Mouse (Mus musculus): Measurements from ENCODE around the gene Aldh5a1. TPM values are rescaled to one million over a fixed set of nuclear protein-coding genes. Genes with fewer than 3 reads are reported as not detected.
"Not testable (repeated sequence)": the region's sequence is repeated elsewhere in the genome, so short reads cannot be mapped to it uniquely, and the experiment has no call there.

Gene Aldh5a1
- 24.8 and 27.7 TPM in 2 replicates for total RNA-seq (2014; rRNA removed; ENCODE audit: low replicate concordance)
- polyA plus RNA-seq (2015; fragmentation: Nextera tagmentation; extraction: Ambion mirVana): 11.2 and 11.6 TPM in 2 replicates

GRCm38 (mm10) chr13:24937108-24937838 lies at the start of gene Aldh5a1:
Gene Aldh5a1, minus strand, starts transcription at chr13:24937661.
- H3K4me3 ChIP-seq (ENCODE audit: low read depth, low read length): peak within 1 kb of the TSS; percentile 91
- peak within 1 kb of the TSS; percentile 75 for H3K27ac ChIP-seq (ENCODE audit: low read depth)
- H3K9ac ChIP-seq (replicated peaks; ENCODE audit: low read depth, low read length): peak within 1 kb of the TSS; percentile 90
- peak; percentile 44 for TF ChIP-seq CTCF (IDR thresholded peaks at IDR 0.05; ENCODE audit: low read depth)
- no peak for TF ChIP-seq EP300 (IDR thresholded peaks at IDR 0.05; ENCODE audit: low read depth)
- under 1% methylated on average over 72 of the region's 75 CpGs for WGBS
- ATAC-seq (ENCODE audit: insufficient read depth, low read depth): peak; percentile 85
- peak; percentile 75 for DNase-seq (ENCODE audit: low spot score)
- peaks cover 12% of the 10 kb centered on the region; the same call in 1 of the 2 replicates for H3K4me1 ChIP-seq (ENCODE audit: control insufficient read depth, insufficient read depth)
- no peaks in the 10 kb centered on the region for H3K36me3 ChIP-seq (replicated peaks; ENCODE audit: control insufficient read depth, insufficient read depth, low read length)
- H3K9me3 ChIP-seq (replicated peaks; ENCODE audit: control insufficient read depth, low read length): no peaks in the 10 kb centered on the region
- H3K27me3 ChIP-seq (ENCODE audit: control insufficient read depth, insufficient read depth, low read length): no peaks in the 10 kb centered on the region
- H3K4me2 ChIP-seq (ENCODE audit: low read depth, low read length): peak within 1 kb of the TSS; percentile 85

GRCm38 (mm10) chr13:24985435-24985834 lies 48.0 kb upstream of the Aldh5a1 start:
- DNase-seq (ENCODE audit: low spot score): no peak
- Histone ChIP-seq H3K4me1 (ENCODE audit: control insufficient read depth, insufficient read depth) (0 out of 2 replicates have a peak, but pooled peaks cover 3% of the 10 kb centered on the region), H3K9me3 (replicated peaks; ENCODE audit: control insufficient read depth, low read length) (no peaks in the 10 kb centered on the region), H3K4me3 (ENCODE audit: low read depth, low read length) (no peak overlapping the region), H3K27ac (ENCODE audit: low read depth) (no peak overlapping the region), H3K36me3 (replicated peaks; ENCODE audit: control insufficient read depth, insufficient read depth, low read length) (peaks cover 21% of the 10 kb centered on the region), H3K4me2 (ENCODE audit: low read depth, low read length) (no peak overlapping the region), H3K27me3 (ENCODE audit: control insufficient read depth, insufficient read depth, low read length) (no peaks in the 10 kb centered on the region), H3K9ac (replicated peaks; ENCODE audit: low read depth, low read length) (no peak overlapping the region)
- no peak for TF ChIP-seq CTCF (IDR thresholded peaks at IDR 0.05; ENCODE audit: low read depth)
- 59% methylated on average over 2 of the region's 2 CpGs for WGBS
- no peak for ATAC-seq (ENCODE audit: insufficient read depth, low read depth)

- H3K4me1 ChIP-seq (ENCODE audit: control insufficient read depth, insufficient read depth): 0 out of 2 replicates have a peak, but pooled peaks cover 3% of the 10 kb centered on the region
- H3K36me3 ChIP-seq (replicated peaks; ENCODE audit: control insufficient read depth, insufficient read depth, low read length): no peaks in the 10 kb centered on the region
- H3K9me3 ChIP-seq (replicated peaks; ENCODE audit: control insufficient read depth, low read length): no peaks in the 10 kb centered on the region
- H3K27ac ChIP-seq (ENCODE audit: low read depth): no peak overlapping the region
- H3K4me2 ChIP-seq (ENCODE audit: low read depth, low read length): no peak overlapping the region
- H3K9ac ChIP-seq (replicated peaks; ENCODE audit: low read depth, low read length): no peak overlapping the region
- H3K27me3 ChIP-seq (ENCODE audit: control insufficient read depth, insufficient read depth, low read length): no peaks in the 10 kb centered on the region
- H3K4me3 ChIP-seq (ENCODE audit: low read depth, low read length): no peak overlapping the region
- TF ChIP-seq EP300 (IDR thresholded peaks at IDR 0.05; ENCODE audit: low read depth) (no peak), CTCF (IDR thresholded peaks at IDR 0.05; ENCODE audit: low read depth) (no peak)
- DNase-seq (ENCODE audit: low spot score) (no peak), ATAC-seq (ENCODE audit: insufficient read depth, low read depth) (no peak)
- WGBS: 76% methylated on average over 6 of the region's 6 CpGs
These were observed 43.6 kb upstream of the Aldh5a1 start for GRCm38 (mm10) chr13:24981031-24981430.

GRCm38 (mm10) chr13:24977820-24978342 lies 40.4 kb upstream of the Aldh5a1 start:
- Histone ChIP-seq H3K4me3 (ENCODE audit: low read depth, low read length) (no peak overlapping the region), H3K9ac (replicated peaks; ENCODE audit: low read depth, low read length) (no peak overlapping the region), H3K27ac (ENCODE audit: low read depth) (no peak overlapping the region), H3K27me3 (ENCODE audit: control insufficient read depth, insufficient read depth, low read length) (no peaks in the 10 kb centered on the region), H3K4me1 (ENCODE audit: control insufficient read depth, insufficient read depth) (0 out of 2 replicates have a peak, but pooled peaks cover 3% of the 10 kb centered on the region), H3K36me3 (replicated peaks; ENCODE audit: control insufficient read depth, insufficient read depth, low read length) (no peaks in the 10 kb centered on the region), H3K4me2 (ENCODE audit: low read depth, low read length) (no peak overlapping the region), H3K9me3 (replicated peaks; ENCODE audit: control insufficient read depth, low read length) (no peaks in the 10 kb centered on the region)
- ATAC-seq (ENCODE audit: insufficient read depth, low read depth) (no peak), DNase-seq (ENCODE audit: low spot score) (no peak)
- TF ChIP-seq CTCF (IDR thresholded peaks at IDR 0.05; ENCODE audit: low read depth) (no peak), EP300 (IDR thresholded peaks at IDR 0.05; ENCODE audit: low read depth) (no peak)
- WGBS: 74% methylated on average over 5 of the region's 5 CpGs

- WGBS: 65% methylated on average over 4 of the region's 4 CpGs
- Histone ChIP-seq H3K27ac (ENCODE audit: low read depth) (no peak overlapping the region), H3K4me3 (ENCODE audit: low read depth, low read length) (no peak overlapping the region), H3K9me3 (replicated peaks; ENCODE audit: control insufficient read depth, low read length) (no peaks in the 10 kb centered on the region), H3K27me3 (ENCODE audit: control insufficient read depth, insufficient read depth, low read length) (no peaks in the 10 kb centered on the region), H3K36me3 (replicated peaks; ENCODE audit: control insufficient read depth, insufficient read depth, low read length) (no peaks in the 10 kb centered on the region), H3K4me2 (ENCODE audit: low read depth, low read length) (no peak overlapping the region), H3K9ac (replicated peaks; ENCODE audit: low read depth, low read length) (no peak overlapping the region), H3K4me1 (ENCODE audit: control insufficient read depth, insufficient read depth) (no peaks in the 10 kb centered on the region)
- no peak for ATAC-seq (ENCODE audit: insufficient read depth, low read depth)
- DNase-seq (ENCODE audit: low spot score): no peak
- TF ChIP-seq CTCF (IDR thresholded peaks at IDR 0.05; ENCODE audit: low read depth) (no peak), EP300 (IDR thresholded peaks at IDR 0.05; ENCODE audit: low read depth) (no peak)
These were observed 38.9 kb upstream of the Aldh5a1 start for GRCm38 (mm10) chr13:24976384-24976783.

GRCm38 (mm10) chr13:24971776-24972175 lies 34.3 kb upstream of the Aldh5a1 start:
- H3K27me3 ChIP-seq (ENCODE audit: control insufficient read depth, insufficient read depth, low read length); DNase-seq (ENCODE audit: low spot score); H3K4me2 ChIP-seq (ENCODE audit: low read depth, low read length); H3K36me3 ChIP-seq (replicated peaks; ENCODE audit: control insufficient read depth, insufficient read depth, low read length); H3K9ac ChIP-seq (replicated peaks; ENCODE audit: low read depth, low read length); ATAC-seq (ENCODE audit: insufficient read depth, low read depth); H3K9me3 ChIP-seq (replicated peaks; ENCODE audit: control insufficient read depth, low read length); H3K4me3 ChIP-seq (ENCODE audit: low read depth, low read length); H3K27ac ChIP-seq (ENCODE audit: low read depth); H3K4me1 ChIP-seq (ENCODE audit: control insufficient read depth, insufficient read depth): not testable (repeated sequence)
- WGBS: 83% methylated on average over 3 of the region's 3 CpGs

Data from heart, postnatal 0 days (tissue).